Mouse (Mus musculus): ENCODE data around the gene Vmn1r3. TPM values are rescaled to one million over a fixed set of nuclear protein-coding genes. Genes with fewer than 3 reads are reported as not detected.
"Not testable (repeated sequence)": the region's sequence is repeated elsewhere in the genome, so short reads cannot be mapped to it uniquely, and the experiment has no call there.

Gene Vmn1r3
- total and polyA plus RNA-seq, 2 experiments from 2014 or later = not detected

DNA sequence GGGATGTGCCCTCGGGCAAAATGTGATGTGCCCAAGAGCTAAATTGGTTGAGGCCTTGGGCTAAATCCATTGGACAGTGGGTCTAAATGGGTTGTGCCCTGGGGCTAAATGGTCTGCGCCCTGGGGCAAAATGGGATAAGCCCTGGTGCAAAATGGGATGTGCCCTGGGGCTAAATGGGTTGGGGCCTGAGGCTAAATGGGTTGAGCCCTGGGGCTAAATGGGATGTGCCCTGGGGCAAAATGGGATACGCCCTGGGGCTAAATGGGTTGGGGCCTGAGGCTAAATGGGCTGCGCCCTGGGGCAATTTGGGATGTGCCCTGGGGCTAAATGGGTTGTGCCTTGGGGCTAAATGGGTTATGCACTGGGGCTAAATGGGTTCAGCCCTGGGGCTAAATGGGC lies 20.1 kb downstream of the Vmn1r3 start:
- peaks cover 7% of the 10 kb centered on the region for H3K9me3 ChIP-seq (ENCODE audit: low read length)
- 90% methylated on average over 4 of the region's 4 CpGs for WGBS
- no peaks in the 10 kb centered on the region for H3K4me1 ChIP-seq (ENCODE audit: insufficient read depth, low read length)
- ATAC-seq (no peak), DNase-seq (ENCODE audit: low spot score) (no peak)
- no peaks in the 10 kb centered on the region for H3K27me3 ChIP-seq (ENCODE audit: insufficient read depth, low read length)
- H3K27ac ChIP-seq = no peak overlapping the region
- TF ChIP-seq CTCF (IDR thresholded peaks at IDR 0.05; ENCODE audit: low read depth) = no peak
- H3K4me3 ChIP-seq (ENCODE audit: low read length) = no peak overlapping the region
- no peaks in the 10 kb centered on the region for H3K36me3 ChIP-seq (ENCODE audit: insufficient read depth, low read length)
- H3K9ac ChIP-seq (replicated peaks; ENCODE audit: low read length) = no peak overlapping the region
- no peak overlapping the region for H3K4me2 ChIP-seq (ENCODE audit: low read depth, low read length)

DNA sequence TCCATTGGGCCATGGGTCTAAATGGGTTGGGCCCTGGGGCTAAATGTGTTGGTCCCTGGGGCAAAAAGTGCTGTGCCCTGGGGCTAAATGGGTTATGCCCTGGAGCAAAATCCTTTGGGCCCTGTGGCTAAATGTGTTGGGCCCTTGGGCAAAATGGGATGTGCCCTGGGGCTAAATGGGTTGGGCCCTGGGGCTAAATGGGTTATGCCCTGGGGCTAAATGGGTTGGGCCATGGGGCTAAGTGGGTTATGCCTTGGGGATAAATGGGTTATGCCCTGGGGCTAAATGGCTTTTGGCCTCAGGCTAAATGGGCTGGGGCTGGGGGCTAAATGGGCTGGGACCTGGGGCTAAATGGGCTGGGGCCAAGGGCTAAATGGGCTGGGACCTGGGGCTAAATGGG lies 20.7 kb downstream of the Vmn1r3 start:
- not testable (repeated sequence) for H3K36me3 ChIP-seq (ENCODE audit: insufficient read depth, low read length); ATAC-seq; H3K9ac ChIP-seq (replicated peaks; ENCODE audit: low read length); H3K4me1 ChIP-seq (ENCODE audit: insufficient read depth, low read length); H3K27me3 ChIP-seq (ENCODE audit: insufficient read depth, low read length); DNase-seq (ENCODE audit: low spot score); H3K27ac ChIP-seq; H3K4me2 ChIP-seq (ENCODE audit: low read depth, low read length); H3K9me3 ChIP-seq (ENCODE audit: low read length); H3K4me3 ChIP-seq (ENCODE audit: low read length)

GRCm38 (mm10) chr4:3153320-3153719 lies 31.8 kb downstream of the Vmn1r3 start:
- H3K9me3 ChIP-seq (ENCODE audit: low read length); H3K9ac ChIP-seq (replicated peaks; ENCODE audit: low read length); H3K27me3 ChIP-seq (ENCODE audit: insufficient read depth, low read length); ATAC-seq; H3K4me3 ChIP-seq (ENCODE audit: low read length); H3K27ac ChIP-seq; H3K4me1 ChIP-seq (ENCODE audit: insufficient read depth, low read length); H3K36me3 ChIP-seq (ENCODE audit: insufficient read depth, low read length); DNase-seq (ENCODE audit: low spot score); H3K4me2 ChIP-seq (ENCODE audit: low read depth, low read length): not testable (repeated sequence)
- 74% methylated on average over 2 of the region's 2 CpGs for WGBS

- not testable (repeated sequence) for H3K36me3 ChIP-seq (ENCODE audit: insufficient read depth, low read length); H3K4me3 ChIP-seq (ENCODE audit: low read length); DNase-seq (ENCODE audit: low spot score); H3K4me2 ChIP-seq (ENCODE audit: low read depth, low read length); H3K27ac ChIP-seq; H3K9me3 ChIP-seq (ENCODE audit: low read length); ATAC-seq; H3K4me1 ChIP-seq (ENCODE audit: insufficient read depth, low read length); H3K9ac ChIP-seq (replicated peaks; ENCODE audit: low read length); H3K27me3 ChIP-seq (ENCODE audit: insufficient read depth, low read length)
- WGBS = no CpG with 5 or more reads among the region's 3 CpGs
Observed at GRCm38 (mm10) chr4:3147926-3148325, 37.2 kb downstream of the Vmn1r3 start.

Other genes with a start within 250 kb of the Vmn1r3 start
- not detected in 2 replicates for gene Vmn1r2, start 18.0 kb downstream of the Vmn1r3 start, total RNA-seq (2014; rRNA removed)
- not detected in 2 replicates for gene Vmn1r2, start 18.0 kb downstream of the Vmn1r3 start, polyA plus RNA-seq (2015; fragmentation: Nextera tagmentation; extraction: Ambion mirVana)

All from hindbrain, postnatal 0 days (tissue).